Mouse (Mus musculus) heart, adult 11 months (tissue): ENCODE data around the gene Olfr220.
A peak's percentile ranks its signal among the peaks of the same experiment; 100 is the strongest.

ENCODE experiments used
- DNase-seq: peaks from one replicate; pipeline ENCODE4 v3.0.0; 2022

The Olfr220 gene

DNA sequence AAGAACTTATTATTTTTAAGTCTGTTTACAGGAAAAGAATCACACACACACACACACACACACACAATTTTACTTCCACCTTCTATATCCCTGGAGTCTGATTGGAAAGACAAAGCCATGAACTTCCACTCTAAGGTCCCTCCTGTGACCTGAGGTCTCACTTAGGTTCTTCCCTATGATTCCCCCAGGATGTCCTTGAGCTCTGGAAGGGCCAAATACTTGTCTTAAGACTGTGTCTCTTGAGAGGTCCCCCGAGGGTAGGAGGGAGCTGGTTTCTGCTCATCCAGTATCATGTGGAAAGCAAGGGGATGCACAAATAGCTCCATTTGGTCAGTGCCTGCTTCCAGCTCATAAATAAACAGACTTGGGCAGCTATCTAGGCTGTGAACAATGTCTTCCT is at the start of gene Olfr220:
Gene Olfr220 (plus strand): TSS at position 301 of the 400 bp plus-strand sequence.
- no peak for DNase-seq

DNA sequence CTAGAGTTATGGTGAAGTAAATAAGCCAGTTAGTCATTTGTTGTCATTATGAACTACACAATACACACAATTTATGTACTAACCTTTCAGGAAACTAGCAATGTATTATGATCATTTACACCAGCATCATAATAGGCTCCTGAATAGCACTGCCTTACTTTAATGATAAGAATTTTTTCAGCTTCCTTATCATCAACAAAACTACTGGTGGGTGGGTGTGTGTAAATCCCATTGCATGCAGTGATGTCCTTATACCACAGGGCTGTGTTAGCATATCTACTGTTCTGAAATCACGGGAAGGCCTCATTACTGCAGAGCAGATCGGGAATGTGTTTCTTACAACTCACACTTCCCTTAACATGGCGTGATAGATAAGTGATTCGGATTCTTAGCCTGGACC is 18.9 kb upstream of the Olfr220 start:
- DNase-seq: no peak

DNA sequence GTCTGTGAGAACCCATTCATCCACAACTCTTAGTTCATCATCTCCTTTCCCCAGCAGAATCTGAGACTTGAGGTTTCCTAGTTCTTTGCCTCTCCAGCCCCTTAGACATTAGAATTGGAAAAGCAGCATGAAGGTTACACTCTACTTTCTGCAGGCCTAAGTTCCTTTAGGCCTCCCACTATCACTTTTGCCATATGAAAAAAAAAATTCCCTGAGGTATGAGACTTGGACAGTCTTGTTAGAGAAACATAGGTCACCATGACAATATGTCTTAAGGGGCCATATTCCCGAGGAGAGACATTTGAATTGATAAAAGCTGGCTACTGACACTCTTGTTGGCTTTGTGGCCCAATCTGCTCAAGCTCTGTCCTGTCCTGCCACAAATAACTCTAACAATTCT is 18.1 kb upstream of the Olfr220 start, which contains the start of gene Olfr414:
Gene Olfr414 (plus strand): TSS at position 301 of the 400 bp plus-strand sequence.
- no peak for DNase-seq

- DNase-seq: no peak
These were observed 15.5 kb upstream of the Olfr220 start for GRCm38 (mm10) chr1:174426180-174426986.

DNA sequence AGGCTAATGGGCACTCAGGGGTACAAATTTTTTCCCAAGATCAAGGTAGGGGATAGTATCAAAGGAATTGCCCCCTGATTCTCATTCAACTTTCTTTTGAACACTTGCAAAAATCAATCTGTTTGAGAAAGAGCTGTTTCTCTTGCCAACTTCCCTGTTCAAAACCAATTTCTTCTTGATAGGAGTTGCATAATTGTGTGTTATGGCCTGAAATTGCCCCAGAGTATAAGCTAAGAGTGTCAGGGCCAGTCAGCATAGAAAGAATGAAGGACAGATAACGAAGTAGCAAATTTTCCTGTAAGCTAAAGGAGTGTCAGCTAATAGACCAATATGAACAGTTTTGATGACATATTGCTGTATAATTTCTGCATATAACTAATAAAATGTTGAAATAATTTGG is 14.5 kb upstream of the Olfr220 start:
- DNase-seq: no peak

- DNase-seq: no peak
These were observed 13.5 kb upstream of the Olfr220 start for GRCm38 (mm10) chr1:174428407-174428806.

DNA sequence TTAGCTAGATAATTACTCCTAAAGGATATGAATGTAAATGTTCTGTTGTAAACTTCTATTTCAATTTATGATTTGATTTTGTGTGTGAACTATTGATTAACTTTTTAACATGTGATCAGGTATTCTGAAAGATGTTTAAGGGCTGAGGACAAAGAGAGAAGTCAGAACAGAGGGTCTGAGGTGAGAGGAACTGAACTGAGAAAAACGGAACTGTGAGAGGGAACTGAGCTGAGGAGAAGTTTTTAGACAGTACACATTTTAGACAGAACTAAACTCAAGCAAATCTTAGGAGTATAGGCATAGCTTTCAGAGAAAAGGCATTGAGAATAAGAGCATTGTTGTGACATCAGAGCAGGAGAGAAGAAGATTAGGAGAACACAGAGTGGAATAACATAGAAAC is 7.8 kb upstream of the Olfr220 start:
- DNase-seq: no peak

- peak; percentile 70 for DNase-seq
These were observed 13.2 kb downstream of the Olfr220 start for GRCm38 (mm10) chr1:174455100-174455499.

DNA sequence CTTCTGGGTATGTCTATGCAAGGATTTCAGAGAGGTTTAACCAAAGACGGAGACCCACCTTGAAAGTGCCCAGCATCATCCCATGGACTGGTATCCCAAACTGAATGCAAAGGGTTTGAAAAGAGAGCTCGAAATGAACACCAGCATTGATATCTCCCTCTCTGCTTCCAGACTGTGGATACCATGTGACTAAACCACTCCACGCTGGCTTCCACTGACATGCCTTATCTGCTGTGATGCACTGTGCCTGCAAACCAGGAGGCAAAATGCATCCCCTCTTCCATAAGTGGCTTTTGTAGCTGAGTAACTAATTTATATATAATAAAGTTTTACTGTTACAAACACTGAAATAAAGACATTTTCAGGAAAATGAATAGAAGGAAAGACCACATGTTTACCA is 23.5 kb downstream of the Olfr220 start:
- DNase-seq: peak; percentile 37

GRCm38 (mm10) chr1:174466240-174466639 is 24.4 kb downstream of the Olfr220 start:
- DNase-seq: no peak

DNA sequence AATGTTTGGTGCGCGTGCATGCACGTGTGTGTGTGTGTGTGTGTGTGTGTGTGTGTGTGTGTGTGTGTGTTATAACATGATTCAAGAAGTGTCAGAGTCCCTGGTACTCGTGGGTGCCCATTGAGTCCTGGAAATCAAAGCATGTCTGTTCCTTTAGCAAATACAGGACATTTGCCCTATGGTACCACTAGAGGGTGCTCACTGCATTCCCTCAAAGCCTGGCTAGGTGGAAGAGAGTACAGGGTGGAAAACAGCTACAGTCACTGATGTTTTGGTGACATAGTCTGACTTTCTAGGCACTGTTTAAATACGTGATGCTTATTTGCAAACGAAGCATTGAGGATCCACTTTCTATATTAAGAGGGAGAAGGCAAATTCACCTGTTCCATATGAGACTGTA is 27.9 kb downstream of the Olfr220 start:
- peak; percentile 54 for DNase-seq

GRCm38 (mm10) chr1:174482567-174482966 is 40.7 kb downstream of the Olfr220 start:
- no peak for DNase-seq

DNA sequence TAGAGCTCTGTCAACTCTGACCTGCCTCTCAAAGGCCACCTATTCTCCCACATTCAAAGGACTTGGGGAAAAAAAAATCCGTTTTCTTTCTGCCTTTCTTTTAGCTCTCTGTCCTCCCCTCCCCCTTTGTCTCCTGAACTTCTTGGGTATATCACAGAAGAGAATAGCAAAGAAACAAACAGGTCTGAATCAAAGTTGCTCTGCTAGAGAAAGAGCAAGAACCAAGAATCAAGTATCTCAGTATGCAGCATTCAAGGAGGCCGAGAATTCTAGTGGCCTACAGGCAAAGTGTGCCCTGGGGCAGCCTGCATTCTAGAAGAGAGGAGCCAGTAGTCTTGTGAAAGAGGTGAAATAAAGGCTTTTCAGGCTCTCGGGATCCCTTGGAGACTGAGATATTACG is 58.2 kb downstream of the Olfr220 start:
- DNase-seq: no peak
